Mouse (Mus musculus): Measurements from ENCODE around the gene Mbl1.

GRCm38 (mm10) chr14:41185059-41185821 lies 34.0 kb downstream of the Mbl1 start, which contains the start of gene Sftpd:
- no peak for TF ChIP-seq POLR2A (IDR thresholded peaks at IDR 0.05; ENCODE audit: insufficient read depth, low read depth, low read length)
- no peak for TF ChIP-seq CTCF (IDR thresholded peaks at IDR 0.05)
- TF ChIP-seq EP300 (IDR thresholded peaks at IDR 0.05; ENCODE audit: insufficient read depth, low read depth, low read length) = no peak
